Mouse (Mus musculus) mesoderm, embryonic 11.5 days (tissue): Measurements from ENCODE around the gene Olfr381.
"Not testable (repeated sequence)": the region's sequence is repeated elsewhere in the genome, so short reads cannot be mapped to it uniquely, and the experiment has no call there.

ENCODE experiments used
- DNase-seq: peaks from one replicate; pipeline ENCODE4 v3.0.0-alpha.2; 2012; ENCODE audit warnings: low read depth, low spot score

Gene Olfr381

GRCm38 (mm10) chr11:73491503-73491902 lies at the start of gene Olfr381:
Gene Olfr381 (minus strand): TSS chr11:73491603.
- no peak for DNase-seq

GRCm38 (mm10) chr11:73528971-73529370 lies 37.6 kb upstream of the Olfr381 start:
- DNase-seq, result not testable (repeated sequence)

- no peak for DNase-seq
Observed at GRCm38 (mm10) chr11:73517097-73517496, 25.7 kb upstream of the Olfr381 start, which contains the start of gene Olfr382. Gene Olfr382 (minus strand): TSS chr11:73517197.

GRCm38 (mm10) chr11:73457408-73457807 lies 34.0 kb downstream of the Olfr381 start, which contains the start of gene Olfr380:
Gene Olfr380 (minus strand): TSS chr11:73457508.
- no peak for DNase-seq
